Mouse (Mus musculus) erythroblast, embryonic 14.5 days (primary cell): ENCODE data around the gene Abcb8.

ENCODE experiments used
- GATA1 ChIP-seq: IDR thresholded peaks from 2 replicates; pipeline ENCODE4 v1.6.1; 2012; ENCODE audit warnings: low read length, inconsistent platforms, mixed read lengths
- TAL1 ChIP-seq: IDR thresholded peaks from 3 replicates; pipeline ENCODE4 v1.6.1; 2012; ENCODE audit warnings: low read length, inconsistent platforms, mixed read lengths

GRCm38 (mm10) chr5:24412063-24412462, 18.6 kb downstream of the Abcb8 start:
- no peak for TF ChIP-seq GATA1
- no peak for TF ChIP-seq TAL1
